Mouse (Mus musculus) left cerebral cortex, postnatal 4 days (tissue): Measurements from ENCODE around the gene Strip1. TPM values are rescaled to one million over a fixed set of nuclear protein-coding genes. Genes with fewer than 3 reads are reported as not detected.

Experiments used
- total RNA-seq, 2 experiments: library from RNA; stranded (reverse); gene quantifications; 2 replicates each; pipeline ENCODE4 v1.2.3; 2021

Strip1 gene
- total RNA-seq, 2 experiments from 2014 or later: 114 to 120 TPM

Other genes with a start within 250 kb of the Strip1 start
- gene Kcnc4, start 172.1 kb downstream of the Strip1 start, total RNA-seq: 10 to 100 TPM; 21.2 to 25.8 TPM
- 100 to 1,000 TPM; 152 to 153 TPM for gene Slc6a17, start 113.7 kb downstream of the Strip1 start, total RNA-seq
- under 1 TPM in 1 of 2 experiments, not detected in 1; 0.58 TPM for gene Ubl4b, start 76.6 kb downstream of the Strip1 start, total RNA-seq
- gene Alx3, start 36.7 kb downstream of the Strip1 start, total RNA-seq: 1 to 10 TPM; 1.7 to 1.9 TPM
- gene Gm10961, start 372 bp downstream of the Strip1 start, total RNA-seq: not detected
- 100 to 1,000 TPM; 185 to 200 TPM for gene Ahcyl1, start 64.9 kb upstream of the Strip1 start, total RNA-seq
- 10 to 100 TPM; 10.6 to 11.6 TPM for gene Csf1, start 128.8 kb upstream of the Strip1 start, total RNA-seq
- gene Eps8l3, start 245.5 kb upstream of the Strip1 start, total RNA-seq: not detected